25 mouse cellular contexts compared by ENCODE assay signal in genomic region chr9:35535876-35536275, GRCm38 (mm10). TPM values are rescaled to one million over a fixed set of nuclear protein-coding genes. Genes with fewer than 3 reads are reported as not detected.
A peak's percentile ranks its signal among the peaks of the same experiment; 100 is the strongest.
DNase-seq lines count a peak whose midpoint lies in the region; ATAC-seq and TF ChIP-seq lines count a peak whose summit lies in the region.
"Had no signal": no experiment of that assay in that cellular context is flagged by ENCODE, and none has a peak within 500 bp of the region (broad histone marks: within the 10 kb centered on the region; RNA-seq: fewer than 3 reads in every experiment).

No protein-coding gene starts in this region.

- no peaks in the 10 kb centered on the region for H3K9me3 ChIP-seq in liver, embryonic 13.5 days (replicated peaks)
- H3K9me3 ChIP-seq in liver, embryonic 11.5 days (ENCODE audit: control insufficient read depth, low read length) = no peaks in the 10 kb centered on the region
- H3K9me3 ChIP-seq in MEL (replicated peaks; ENCODE audit: insufficient read depth, low read length) = no peaks in the 10 kb centered on the region
- H3K9me3 ChIP-seq: embryonic facial prominence, embryonic 10.5 days; embryonic facial prominence, embryonic 12.5 days; forebrain, embryonic 13.5 days; forebrain, embryonic 15.5 days had no signal

- peaks cover 12% of the 10 kb centered on the region; the same call in 1 of the 2 replicates for H3K4me1 ChIP-seq in liver, embryonic 13.5 days (replicated peaks)
- no peaks in the 10 kb centered on the region for H3K4me1 ChIP-seq in liver, embryonic 11.5 days (replicated peaks; ENCODE audit: control insufficient read depth, insufficient read depth, low read length)
- peaks cover 0 to 5% of the 10 kb centered on the region in 2 experiments; a peak in 1 of 4 replicates for H3K4me1 ChIP-seq in MEL (ENCODE audit: control insufficient read depth in 1 of 2, insufficient read depth in 2 of 2, low read length in 2 of 2)
- H3K4me1 ChIP-seq: forebrain, embryonic 15.5 days had no signal

- ATAC-seq in liver, embryonic 13.5 days (ENCODE audit: low read depth) = peak; percentile 58
- ATAC-seq in liver, embryonic 11.5 days (replicated peaks; ENCODE audit: low FRiP score) = no peak
- ATAC-seq in megakaryocyte progenitor cell, adult 5-6 weeks (replicated peaks; ENCODE audit: poor library complexity) = peak; percentile 35; the same call in 1 of the 2 replicates

- no peak for TF ChIP-seq CTCF in MEL (IDR thresholded peaks at IDR 0.05 in 2 of 3, conservative IDR thresholded peaks at IDR 0.05 in 1 of 3; ENCODE audit: control insufficient read depth in 1 of 3, insufficient read depth in 1 of 3, low read depth in 2 of 3, low read length in 3 of 3, poor library complexity in 1 of 3, severe bottlenecking in 1 of 3)

- H3K4me3 ChIP-seq in liver, embryonic 13.5 days (replicated peaks) = no peak overlapping the region
- no peak overlapping the region for H3K4me3 ChIP-seq in liver, embryonic 11.5 days (ENCODE audit: low read depth, low read length)
- H3K4me3 ChIP-seq in MEL (ENCODE audit: control insufficient read depth in 1 of 2, insufficient read depth in 1 of 2, low read depth in 2 of 2, low read length in 2 of 2) = no peak overlapping the region
- H3K4me3 ChIP-seq: embryonic facial prominence, embryonic 10.5 days; embryonic facial prominence, embryonic 12.5 days; forebrain, embryonic 13.5 days; forebrain, embryonic 15.5 days had no signal

- H3K4me2 ChIP-seq in liver, embryonic 13.5 days = no peak overlapping the region
- H3K4me2 ChIP-seq in liver, embryonic 11.5 days = no peak overlapping the region
- H3K4me2 ChIP-seq: embryonic facial prominence, embryonic 12.5 days; forebrain, embryonic 13.5 days; forebrain, embryonic 15.5 days had no signal

- no peaks in the 10 kb centered on the region for H3K36me3 ChIP-seq in liver, embryonic 13.5 days
- no peaks in the 10 kb centered on the region for H3K36me3 ChIP-seq in liver, embryonic 11.5 days (ENCODE audit: control insufficient read depth, insufficient read depth, low read length)
- peaks cover 0 to 3% of the 10 kb centered on the region in 2 experiments; a peak in 1 of 4 replicates for H3K36me3 ChIP-seq in MEL (ENCODE audit: control insufficient read depth in 1 of 2, insufficient read depth in 2 of 2, low read length in 2 of 2)
- H3K36me3 ChIP-seq: embryonic facial prominence, embryonic 10.5 days; embryonic facial prominence, embryonic 12.5 days; forebrain, embryonic 15.5 days had no signal

- no peaks in the 10 kb centered on the region for H3K27me3 ChIP-seq in liver, embryonic 13.5 days
- H3K27me3 ChIP-seq in liver, embryonic 11.5 days (replicated peaks; ENCODE audit: control insufficient read depth, insufficient read depth, low read length) = no peaks in the 10 kb centered on the region
- H3K27me3 ChIP-seq in MEL (ENCODE audit: control insufficient read depth in 1 of 2, insufficient read depth in 2 of 2, low read length in 2 of 2) = no peaks in the 10 kb centered on the region; a peak in 2 of 4 replicates
- H3K27me3 ChIP-seq: embryonic facial prominence, embryonic 12.5 days; forebrain, embryonic 13.5 days; forebrain, embryonic 15.5 days; Patski had no signal

- no peak for TF ChIP-seq EP300 in MEL (IDR thresholded peaks at IDR 0.05; ENCODE audit: low read depth in 1 of 2, low read length in 2 of 2)

- no peak for DNase-seq in liver, embryonic 13.5 days
- no peak for DNase-seq in liver, embryonic 11.5 days (ENCODE audit: low spot score)
- peak; percentile 16 for DNase-seq in MEL (ENCODE audit: low read depth, low spot score)
- DNase-seq in frontal cortex, postnatal 25 days (ENCODE audit: low spot score in 2 of 2) = no peak
- DNase-seq in frontal cortex, postnatal 14 days (ENCODE audit: low spot score in 2 of 2) = no peak
- DNase-seq: adrenal gland, adult 8-10 months; adrenal gland, postnatal 14 days; adrenal gland, postnatal 36 days; cerebellum, adult 11-12 months; cerebellum, adult 2 months; cerebellum, adult 9-10 months; cerebellum, postnatal 10 days; cerebellum, postnatal 25 days had no signal

- no peak overlapping the region for H3K9ac ChIP-seq in liver, embryonic 13.5 days
- no peak overlapping the region for H3K9ac ChIP-seq in liver, embryonic 11.5 days (ENCODE audit: low read depth, low read length)
- H3K9ac ChIP-seq in MEL (ENCODE audit: control insufficient read depth, low read depth, low read length, poor library complexity, severe bottlenecking) = no peak overlapping the region
- H3K9ac ChIP-seq: embryonic facial prominence, embryonic 12.5 days; forebrain, embryonic 13.5 days; forebrain, embryonic 15.5 days had no signal

- WGBS in liver, embryonic 13.5 days (ENCODE audit: insufficient replicate concordance) = 34% methylated on average over 4 of the region's 4 CpGs
- 62% methylated on average over 4 of the region's 4 CpGs for WGBS in liver, embryonic 11.5 days

- TF ChIP-seq POLR2A in MEL (IDR thresholded peaks at IDR 0.05; ENCODE audit: control insufficient read depth in 1 of 2, insufficient read depth in 1 of 2, low read depth in 1 of 2, low read length in 2 of 2, poor library complexity in 1 of 2) = no peak

- no peaks in the 10 kb centered on the region for H3K79me2 ChIP-seq in MEL (ENCODE audit: control insufficient read depth, insufficient read depth, low read length, poor library complexity)

- H3K27ac ChIP-seq in liver, embryonic 13.5 days = no peak overlapping the region
- no peak overlapping the region for H3K27ac ChIP-seq in liver, embryonic 11.5 days (ENCODE audit: low read depth, low read length)
- no peak overlapping the region for H3K27ac ChIP-seq in MEL (ENCODE audit: control insufficient read depth, low read depth, low read length)
- H3K27ac ChIP-seq: embryonic facial prominence, embryonic 10.5 days; embryonic facial prominence, embryonic 12.5 days; forebrain, embryonic 13.5 days; forebrain, embryonic 15.5 days had no signal

- no peak for TF ChIP-seq RAD21 in MEL (IDR thresholded peaks at IDR 0.05; ENCODE audit: low read depth, low read length)

TF ChIP-seq in MEL, 35 proteins besides CTCF, POLR2A, EP300 and RAD21 (continues in another document):
- TF ChIP-seq GABPA (IDR thresholded peaks at IDR 0.05; ENCODE audit: low read depth, low read length) (no peak), MYC (IDR thresholded peaks at IDR 0.05; ENCODE audit: low read depth, low read length) (no peak), USF1 (IDR thresholded peaks at IDR 0.05; ENCODE audit: low read depth, low read length) (no peak), MXI1 (IDR thresholded peaks at IDR 0.05; ENCODE audit: low read depth, low read length) (no peak), CHD1 (IDR thresholded peaks at IDR 0.05; ENCODE audit: low read depth, low read length) (no peak), HCFC1 (IDR thresholded peaks at IDR 0.05; ENCODE audit: low read depth, low read length) (no peak), ZC3H11A (IDR thresholded peaks at IDR 0.05; ENCODE audit: low read depth, low read length) (no peak), MYB (IDR thresholded peaks at IDR 0.05; ENCODE audit: low read depth, low read length) (no peak), ETS1 (IDR thresholded peaks at IDR 0.05; ENCODE audit: low read depth, low read length) (no peak)

RNA-seq across cellular contexts. Expression of gene Gm1113, which starts 17.8 kb away (rescaled TPM):
- not detected in 2 replicates for polyA plus RNA-seq in liver, embryonic 13.5 days (2015; fragmentation: Nextera tagmentation; extraction: Ambion mirVana)
- not detected in 2 replicates for polyA plus RNA-seq in liver, embryonic 11.5 days (2014; fragmentation: Nextera tagmentation; extraction: Ambion mirVana)
- not detected in 2 replicates for total RNA-seq in MEL (2012; rRNA removed)
- not detected for polyA plus RNA-seq in MEL (2012; ENCODE audit: insufficient read depth in 1 of 2, insufficient read length in 2 of 2, low read depth in 1 of 2, low replicate concordance in 2 of 2, missing spikeins in 1 of 2)
- total RNA-seq in megakaryocyte progenitor cell, adult 5-6 weeks (2015) = not detected in 2 replicates
- total RNA-seq in megakaryocyte progenitor cell, adult 5-6 weeks (2017) = not detected in 2 replicates
- total RNA-seq: adrenal gland, adult 18-20 months; adrenal gland, adult 8-10 months; adrenal gland, postnatal 14 days; adrenal gland, postnatal 36 days; ES-E14 had no signal
- polyA plus RNA-seq: activated CD4-positive, CD25-positive, alpha-beta regulatory T cell, adult 4 months; cerebellum, adult 2 months; cortical plate, adult 2 months; embryonic facial prominence, embryonic 10.5 days; embryonic facial prominence, embryonic 12.5 days; embryonic facial prominence, embryonic 14.5 days; forebrain, embryonic 11.5 days; forebrain, embryonic 13.5 days; forebrain, embryonic 15.5 days; Patski had no signal

RNA-seq across cellular contexts. Expression of gene Ddx25, which starts 22.5 kb away (rescaled TPM):
- 0.39 and 0.42 TPM in 2 replicates for polyA plus RNA-seq in liver, embryonic 13.5 days (2015; fragmentation: Nextera tagmentation; extraction: Ambion mirVana)
- polyA plus RNA-seq in liver, embryonic 11.5 days (2014; fragmentation: Nextera tagmentation; extraction: Ambion mirVana) = 1.5 and 1.7 TPM in 2 replicates
- 0.33 and 0.35 TPM in 2 replicates for total RNA-seq in MEL (2012; rRNA removed)
- under 1 TPM in 1 of 2 experiments, not detected in 1; 0.35 TPM for polyA plus RNA-seq in MEL (2012; ENCODE audit: insufficient read depth in 1 of 2, insufficient read length in 2 of 2, low read depth in 1 of 2, low replicate concordance in 2 of 2, missing spikeins in 1 of 2)
- 0.05 TPM in 1 of 2 replicates, not detected in the other for total RNA-seq in megakaryocyte progenitor cell, adult 5-6 weeks (2015)
- 0.03 TPM in 1 of 2 replicates, not detected in the other for total RNA-seq in megakaryocyte progenitor cell, adult 5-6 weeks (2017)

RNA-seq across cellular contexts. Expression of gene Pus3, which starts 22.5 kb away (rescaled TPM):
- polyA plus RNA-seq in liver, embryonic 13.5 days (2015; fragmentation: Nextera tagmentation; extraction: Ambion mirVana) = 9.3 and 11.4 TPM in 2 replicates
- 22.6 and 23.2 TPM in 2 replicates for polyA plus RNA-seq in liver, embryonic 11.5 days (2014; fragmentation: Nextera tagmentation; extraction: Ambion mirVana)
- total RNA-seq in MEL (2012; rRNA removed) = 20.0 and 23.8 TPM in 2 replicates
- polyA plus RNA-seq in MEL (2012; ENCODE audit: insufficient read depth in 1 of 2, insufficient read length in 2 of 2, low read depth in 1 of 2, low replicate concordance in 2 of 2, missing spikeins in 1 of 2) = 10 to 100 TPM in 1 of 2 experiments, not detected in 1; 15.8 TPM
- total RNA-seq in megakaryocyte progenitor cell, adult 5-6 weeks (2015) = 25.5 and 28.8 TPM in 2 replicates
- 22.3 and 23.7 TPM in 2 replicates for total RNA-seq in megakaryocyte progenitor cell, adult 5-6 weeks (2017)

RNA-seq across cellular contexts. Expression of gene Pate2, which starts 34.2 kb away (rescaled TPM):
- 0.25 and 0.36 TPM in 2 replicates for polyA plus RNA-seq in liver, embryonic 13.5 days (2015; fragmentation: Nextera tagmentation; extraction: Ambion mirVana)
- polyA plus RNA-seq in liver, embryonic 11.5 days (2014; fragmentation: Nextera tagmentation; extraction: Ambion mirVana) = 0.16 TPM in 1 of 2 replicates, not detected in the other
- total RNA-seq in MEL (2012; rRNA removed) = 0.16 and 0.23 TPM in 2 replicates
- polyA plus RNA-seq in MEL (2012; ENCODE audit: insufficient read depth in 1 of 2, insufficient read length in 2 of 2, low read depth in 1 of 2, low replicate concordance in 2 of 2, missing spikeins in 1 of 2) = under 1 TPM in 1 of 2 experiments, not detected in 1; 0.29 TPM
- total RNA-seq in megakaryocyte progenitor cell, adult 5-6 weeks (2015) = 0.57 TPM in 1 of 2 replicates, not detected in the other
- 0.54 TPM in 1 of 2 replicates, not detected in the other for total RNA-seq in megakaryocyte progenitor cell, adult 5-6 weeks (2017)
- total RNA-seq: adrenal gland, postnatal 14 days had no signal

RNA-seq across cellular contexts. Expression of gene Hyls1, which starts 34.3 kb away (rescaled TPM):
- polyA plus RNA-seq in liver, embryonic 13.5 days (2015; fragmentation: Nextera tagmentation; extraction: Ambion mirVana) = 9.8 and 11.9 TPM in 2 replicates
- 12.8 and 14.1 TPM in 2 replicates for polyA plus RNA-seq in liver, embryonic 11.5 days (2014; fragmentation: Nextera tagmentation; extraction: Ambion mirVana)
- 10.6 and 13.6 TPM in 2 replicates for total RNA-seq in MEL (2012; rRNA removed)
- polyA plus RNA-seq in MEL (2012; ENCODE audit: insufficient read depth in 1 of 2, insufficient read length in 2 of 2, low read depth in 1 of 2, low replicate concordance in 2 of 2, missing spikeins in 1 of 2) = 10 to 100 TPM in 1 of 2 experiments, not detected in 1; 10.5 TPM
- total RNA-seq in megakaryocyte progenitor cell, adult 5-6 weeks (2015) = 9.7 and 12.6 TPM in 2 replicates
- total RNA-seq in megakaryocyte progenitor cell, adult 5-6 weeks (2017) = 12.7 and 14.1 TPM in 2 replicates
